Mouse (Mus musculus) kidney, adult 2 months (tissue): ENCODE results near the gene Kank4.

ENCODE experiments used
- CTCF ChIP-seq: fragments of 200-500 bp; conservative IDR thresholded peaks from 2 replicates; pipeline ENCODE4 v1.5.1; 2011; ENCODE audit warnings: low read depth, mild to moderate bottlenecking, control low read depth, low read length, moderate library complexity, mixed read lengths; ENCODE audit not compliant: insufficient read depth, insufficient read length
- POLR2A ChIP-seq: fragments of 200-500 bp; IDR thresholded peaks from one replicate; pipeline ENCODE4 v1.6.1; 2011; ENCODE audit warnings: low read depth, low read length, control low read depth

- TF ChIP-seq POLR2A (no peak), CTCF (no peak)
Observed at GRCm38 (mm10) chr4:98863451-98863850, 46.1 kb upstream of the Kank4 start.
